Mouse (Mus musculus) testis, adult 2 months (tissue): ENCODE results near the gene Rnf187.

Experiments
- CTCF ChIP-seq: fragments of 200-500 bp; IDR thresholded peaks from 2 replicates; pipeline ENCODE4 v1.5.1; 2012; ENCODE audit warnings: low read depth, mild to moderate bottlenecking, inconsistent platforms, low read length, moderate library complexity; ENCODE audit not compliant: control insufficient read depth, insufficient read depth, insufficient replicate concordance
- POLR2A ChIP-seq: fragments of 200-500 bp; IDR thresholded peaks from 2 replicates; pipeline ENCODE4 v1.6.1; 2012; ENCODE audit warnings: low read depth, mild to moderate bottlenecking, inconsistent platforms, low read length, moderate library complexity; ENCODE audit not compliant: control insufficient read depth

GRCm38 (mm10) chr11:58903511-58904409, 35.0 kb downstream of the Rnf187 start, which contains the start of gene Zfp39:
- TF ChIP-seq CTCF, result no peak
- TF ChIP-seq POLR2A, result peak; percentile 82
